Mouse (Mus musculus): Measurements from ENCODE around the gene Foxs1.

The Foxs1 gene

GRCm38 (mm10) chr2:152928219-152928987 is 4.6 kb downstream of the Foxs1 start:
- DNase-seq, result no peak

GRCm38 (mm10) chr2:152927371-152927770 is 5.6 kb downstream of the Foxs1 start:
- DNase-seq, result no peak

GRCm38 (mm10) chr2:152926896-152927295 is 6.1 kb downstream of the Foxs1 start:
- DNase-seq, result no peak

DNA sequence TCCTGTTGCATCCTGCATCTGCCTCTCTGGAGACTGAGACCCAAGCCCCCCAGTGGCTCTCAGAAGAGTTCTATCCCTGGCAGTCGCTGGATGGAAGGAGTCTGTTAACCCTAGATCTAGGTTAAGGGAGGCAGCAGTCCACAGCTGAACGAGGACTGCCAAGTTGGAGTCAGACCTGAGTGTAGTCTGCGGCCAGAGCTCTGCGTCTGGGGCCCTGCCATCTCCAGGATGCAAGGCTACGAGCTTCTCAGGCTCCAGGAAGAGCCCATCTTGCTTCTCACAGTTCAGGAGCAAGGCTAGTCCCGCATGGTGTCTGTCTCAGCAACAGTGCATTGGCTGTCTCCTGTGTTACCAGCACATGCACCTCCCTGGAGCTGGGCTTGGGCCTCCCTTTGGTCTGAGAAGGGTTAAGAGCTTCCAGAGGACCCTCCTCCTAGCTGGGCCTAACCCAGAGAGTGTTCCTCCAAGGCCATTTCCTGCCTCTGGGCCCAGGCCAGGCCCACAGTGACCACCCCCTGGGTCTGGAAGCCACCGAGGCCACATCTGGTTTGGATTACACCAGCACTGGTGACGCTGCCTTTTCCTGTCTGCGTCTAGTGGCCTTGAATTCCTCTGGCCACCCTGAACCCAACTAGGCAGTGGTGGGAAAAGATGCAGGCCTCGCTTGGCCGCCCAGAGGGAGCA is 7.7 kb downstream of the Foxs1 start:
- DNase-seq, result no peak

- DNase-seq, result no peak
Measured at GRCm38 (mm10) chr2:152924543-152924942, 8.5 kb downstream of the Foxs1 start.

GRCm38 (mm10) chr2:152924128-152924527 is 8.9 kb downstream of the Foxs1 start:
- DNase-seq, result no peak

GRCm38 (mm10) chr2:152923621-152924020 is 9.4 kb downstream of the Foxs1 start:
- DNase-seq, result no peak

- DNase-seq, result no peak
Measured at GRCm38 (mm10) chr2:152922376-152922775, 10.6 kb downstream of the Foxs1 start.

DNA sequence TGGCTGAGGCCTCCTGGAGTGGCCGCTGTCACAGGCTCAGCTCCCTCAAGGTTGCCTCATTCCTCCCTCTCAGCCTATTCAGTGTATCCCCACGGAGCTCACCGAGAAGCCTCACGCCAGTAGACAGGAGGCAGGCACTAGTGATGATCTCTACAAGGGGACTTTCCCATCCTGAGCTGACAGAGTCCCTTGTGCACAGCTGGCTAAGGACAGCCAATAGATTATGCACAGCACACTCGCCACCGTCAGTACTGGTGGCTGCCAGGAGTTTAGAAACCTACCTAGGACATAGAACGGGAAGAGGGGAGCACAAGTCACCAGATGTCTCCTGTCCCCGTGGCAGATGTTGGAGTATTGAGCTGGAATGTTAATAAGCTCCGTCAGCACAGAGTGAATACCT is 15.3 kb downstream of the Foxs1 start:
- no peak for DNase-seq

DNA sequence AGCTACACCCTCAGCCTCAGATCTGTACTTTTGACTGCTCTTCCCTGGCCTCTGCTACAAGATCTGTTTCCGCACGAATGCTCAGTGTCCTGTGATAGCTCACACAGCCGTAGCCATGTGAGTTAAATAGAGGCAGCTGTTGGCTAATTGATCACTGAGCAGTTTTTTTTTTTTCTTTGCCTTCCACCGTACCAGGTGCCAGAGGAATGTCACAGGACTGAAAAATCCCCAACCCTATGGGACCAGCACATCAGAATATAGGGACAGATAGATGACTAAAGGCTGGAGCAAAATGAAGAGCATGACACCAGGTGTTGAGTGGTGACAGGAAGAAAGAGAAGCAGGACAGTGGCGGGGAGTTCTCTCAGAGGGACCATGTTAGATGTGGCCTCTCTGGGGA is 16.9 kb downstream of the Foxs1 start:
- DNase-seq, result no peak

DNA sequence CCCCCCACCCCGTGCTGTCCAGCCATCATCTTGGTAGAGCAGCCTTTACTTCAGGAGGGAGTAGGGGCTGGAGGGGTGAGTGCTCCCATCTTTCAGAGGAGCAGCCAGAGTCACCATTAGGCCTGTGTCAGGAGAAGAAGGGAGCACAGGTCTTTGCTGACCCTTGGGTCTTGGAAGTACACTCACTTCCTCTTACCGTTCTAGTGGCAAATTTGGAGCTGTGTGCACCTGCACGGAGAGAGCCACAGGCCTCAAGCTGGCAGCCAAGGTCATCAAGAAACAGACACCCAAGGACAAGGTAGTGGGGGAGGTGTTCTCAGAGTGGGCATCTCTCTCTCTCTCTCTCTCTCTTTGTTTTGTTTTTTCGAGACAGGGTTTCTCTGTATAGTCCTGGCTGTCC is 17.6 kb downstream of the Foxs1 start:
- no peak for DNase-seq

GRCm38 (mm10) chr2:152914310-152915120 is 18.5 kb downstream of the Foxs1 start:
- peak; percentile 87 for DNase-seq

DNA sequence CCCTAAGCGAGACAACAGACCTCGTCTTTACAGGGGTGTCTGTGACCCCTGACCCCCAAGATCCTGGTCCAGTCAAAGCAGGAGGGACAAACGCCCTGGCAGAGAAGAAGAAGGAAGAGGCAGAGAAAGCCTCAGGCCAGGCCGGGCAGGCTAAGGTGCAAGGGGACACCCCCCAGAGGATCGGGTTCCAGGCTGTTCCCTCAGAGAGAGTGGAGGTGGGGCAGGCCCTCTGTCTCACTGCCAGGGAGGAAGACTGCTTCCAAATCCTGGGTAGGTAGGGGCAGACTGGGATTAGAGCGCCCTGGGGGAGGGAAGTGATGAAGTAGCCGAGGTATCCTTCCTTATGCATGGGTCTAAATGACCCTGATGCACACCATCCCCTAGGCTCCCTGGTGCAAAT is 19.5 kb downstream of the Foxs1 start:
- no peak for DNase-seq

DNA sequence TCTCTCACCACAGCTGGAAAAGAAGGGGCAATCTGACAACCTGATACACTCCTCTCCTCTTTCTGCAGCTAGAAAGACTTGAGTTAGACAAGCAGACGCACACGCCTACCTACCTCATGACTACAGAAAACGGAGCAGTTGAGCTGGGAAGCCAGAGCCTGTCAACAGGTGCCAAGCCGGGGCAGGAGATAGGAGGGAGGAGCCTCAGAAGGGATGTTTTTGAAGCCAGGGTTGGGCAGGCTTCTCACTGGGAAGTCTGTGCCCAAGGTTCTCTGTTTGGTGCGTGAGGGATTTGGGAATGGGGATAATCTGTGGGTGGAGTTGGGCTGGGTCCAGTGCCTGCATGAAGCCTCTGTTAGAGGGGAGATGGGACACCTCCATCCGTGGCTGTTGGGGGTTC is 21.6 kb downstream of the Foxs1 start:
- no peak for DNase-seq

- no peak for DNase-seq
Measured at GRCm38 (mm10) chr2:152911031-152911430, 22.0 kb downstream of the Foxs1 start, which contains the start of gene Mylk2. TSS of gene Mylk2 (plus strand) at chr2:152911352.

- no peak for DNase-seq
Measured at GRCm38 (mm10) chr2:152909848-152910247, 23.2 kb downstream of the Foxs1 start.

GRCm38 (mm10) chr2:152907114-152907943 is 25.7 kb downstream of the Foxs1 start:
- no peak for DNase-seq

DNA sequence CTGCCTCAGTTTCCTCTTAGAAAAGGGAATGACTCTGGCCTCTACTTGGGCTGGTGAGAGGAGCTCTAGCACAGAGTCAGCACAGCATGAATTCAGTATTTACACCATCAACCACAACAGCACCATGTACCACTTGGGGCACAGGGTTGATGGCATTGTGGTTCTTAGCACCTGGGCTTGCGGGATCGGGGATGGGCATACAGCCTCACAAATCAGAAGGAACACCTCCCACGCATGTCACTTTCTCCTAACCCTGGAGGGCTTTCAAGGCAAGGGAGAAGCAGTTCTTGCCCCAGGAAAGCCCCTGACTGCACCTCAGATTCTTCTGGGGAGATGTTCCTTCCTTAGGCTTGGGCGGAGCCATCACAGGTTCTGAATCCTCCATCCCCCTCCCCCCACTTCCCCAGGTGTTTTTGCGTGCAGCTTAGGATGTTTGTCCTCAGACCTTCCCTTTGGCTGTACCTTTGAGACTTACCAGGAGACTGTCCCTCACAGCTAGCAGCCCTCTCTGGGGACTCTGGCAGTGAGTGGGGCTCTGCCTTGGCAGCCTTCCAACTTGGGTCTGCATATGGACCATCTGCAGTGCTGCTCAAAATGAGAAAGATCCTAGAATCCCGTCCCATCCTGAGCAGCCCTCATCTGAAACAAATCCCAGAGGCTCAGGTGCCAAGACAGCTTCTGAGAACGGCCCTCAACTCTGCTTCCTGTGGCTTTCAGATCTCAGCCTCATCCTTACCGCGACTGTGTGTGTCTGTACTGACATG is 26.6 kb downstream of the Foxs1 start:
- DNase-seq, result no peak

- no peak for DNase-seq
Measured at GRCm38 (mm10) chr2:152905036-152905829, 27.8 kb downstream of the Foxs1 start.

DNA sequence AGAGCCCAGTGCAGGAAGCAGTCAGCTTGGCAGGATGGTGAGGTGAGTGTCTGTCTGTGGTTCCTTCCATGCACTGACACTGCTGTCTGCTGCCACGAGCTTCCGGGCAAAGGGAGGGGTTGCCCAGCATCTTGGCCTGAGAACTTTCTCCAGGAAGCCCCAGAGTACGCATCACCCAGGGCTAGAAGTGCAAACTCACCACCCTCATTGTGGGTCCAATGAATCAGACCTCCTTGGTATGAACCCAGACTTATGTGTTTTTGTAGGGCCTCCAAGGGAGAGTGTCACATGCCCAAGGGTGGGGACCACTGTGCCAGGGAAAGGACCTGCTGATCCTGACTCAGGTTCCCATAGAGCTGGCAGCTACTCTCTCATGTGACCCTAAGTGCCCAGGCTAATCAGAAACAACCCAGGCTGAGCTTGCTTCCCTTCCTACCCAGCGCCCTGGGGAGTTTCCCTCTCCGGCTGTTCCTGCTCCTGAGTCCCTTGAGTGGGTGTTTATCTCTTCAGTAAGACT is 28.8 kb downstream of the Foxs1 start:
- DNase-seq, result no peak

DNA sequence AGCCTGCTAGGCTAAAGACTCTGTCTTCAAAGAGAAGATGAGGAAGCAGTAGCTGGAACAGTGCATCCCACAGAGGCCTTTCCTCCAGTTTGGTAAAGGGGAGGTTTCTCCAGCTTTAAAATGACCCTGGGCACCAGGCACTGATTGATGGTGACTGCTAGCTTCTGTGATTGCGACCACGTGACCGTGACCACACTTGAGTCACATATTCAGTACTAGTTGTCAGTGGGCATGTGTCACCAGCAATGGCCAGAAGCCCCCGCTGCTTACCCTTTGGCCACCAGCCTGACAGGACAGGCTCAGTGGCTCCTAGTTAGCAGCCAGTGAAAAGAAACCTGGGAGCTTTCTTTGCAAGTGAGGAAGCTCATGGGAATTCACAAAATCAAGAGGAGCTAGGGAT is 29.4 kb downstream of the Foxs1 start:
- no peak for DNase-seq

Data from right cerebral cortex, postnatal 25 days (tissue).